Mouse (Mus musculus): ENCODE results near the gene Ccdc88c.

Gene Ccdc88c

DNA sequence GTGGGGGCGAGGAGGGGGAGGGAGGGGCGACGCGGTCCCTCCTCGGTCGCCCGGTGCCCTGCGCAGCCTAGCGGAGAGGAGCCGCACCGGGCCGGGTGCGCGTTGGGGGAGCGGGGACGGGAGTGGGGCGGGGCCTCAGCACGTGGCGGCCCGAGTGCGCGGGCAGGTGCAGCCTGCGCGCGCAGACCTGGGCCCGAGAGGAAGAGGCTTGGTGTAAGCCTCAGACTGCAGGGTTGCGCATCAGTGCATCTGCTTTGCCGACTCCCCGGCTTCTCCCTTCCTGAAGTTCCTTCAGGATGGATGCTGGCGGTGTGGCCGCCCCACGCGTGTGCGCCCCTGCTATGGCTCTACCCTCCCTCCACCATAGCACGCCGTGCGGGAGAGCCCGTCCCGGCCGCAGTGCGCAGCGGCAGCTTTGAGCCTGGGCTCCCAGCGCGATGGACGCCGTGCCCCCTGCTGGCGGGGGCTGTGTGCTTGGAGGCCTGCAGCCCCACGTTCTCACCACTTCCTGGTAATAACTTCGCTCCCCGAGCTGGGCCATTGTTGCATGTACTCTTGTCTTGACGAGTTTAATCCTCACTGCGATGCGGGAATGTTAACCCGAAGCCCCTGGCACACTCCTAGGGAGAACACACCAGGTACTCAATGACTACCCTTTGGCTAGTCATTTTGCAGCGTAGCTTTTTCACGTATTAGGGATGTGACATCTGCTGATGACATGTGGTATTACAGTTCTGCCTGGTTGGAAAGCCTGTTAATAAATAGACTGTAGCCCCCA is at the start of gene Ccdc88c:
Gene Ccdc88c, minus strand, starts transcription at position 103 of the 778 bp plus-strand sequence.
- peak; percentile 73 to 79 for DNase-seq (ENCODE audit: low spot score in 2 of 2)

DNA sequence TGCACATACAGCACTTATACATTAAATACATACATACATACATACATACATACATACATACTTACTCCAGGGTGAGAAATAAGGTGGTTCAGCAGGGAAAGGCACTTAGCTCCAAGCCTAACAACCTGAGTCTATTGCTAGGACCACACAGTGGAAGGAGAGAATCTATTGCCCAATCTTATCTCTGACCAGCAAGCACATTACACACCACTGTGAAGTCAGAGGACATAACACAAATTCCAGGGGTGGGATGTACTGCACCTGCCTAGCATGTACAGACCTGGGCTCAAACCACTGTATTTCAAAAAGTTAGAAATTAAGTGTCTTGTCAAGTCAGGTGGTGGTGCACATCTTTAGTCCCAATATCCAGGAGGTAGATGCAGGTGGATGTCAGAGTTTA is 49.1 kb upstream of the Ccdc88c start:
- no peak for DNase-seq (ENCODE audit: low spot score in 2 of 2)

DNA sequence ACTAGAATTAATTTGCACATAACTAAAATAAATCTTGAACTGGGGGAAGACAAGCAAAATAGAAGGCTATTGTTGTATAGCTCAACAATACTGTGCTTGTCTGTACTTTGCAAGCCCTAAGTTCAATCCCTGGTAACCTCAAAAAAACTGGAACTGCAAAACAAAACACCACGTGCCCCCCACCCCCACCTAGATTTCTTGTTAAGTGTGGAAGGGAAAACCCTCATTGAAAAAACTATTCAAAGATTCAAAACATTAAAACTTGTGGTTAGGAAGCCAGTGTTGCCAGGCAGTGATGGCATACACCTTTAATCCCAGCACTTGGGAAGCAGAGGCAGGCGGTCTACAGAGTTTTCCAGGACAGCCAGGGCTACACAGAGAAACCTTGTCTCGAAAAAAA is 46.6 kb upstream of the Ccdc88c start:
- DNase-seq (ENCODE audit: low spot score in 2 of 2), result no peak

DNA sequence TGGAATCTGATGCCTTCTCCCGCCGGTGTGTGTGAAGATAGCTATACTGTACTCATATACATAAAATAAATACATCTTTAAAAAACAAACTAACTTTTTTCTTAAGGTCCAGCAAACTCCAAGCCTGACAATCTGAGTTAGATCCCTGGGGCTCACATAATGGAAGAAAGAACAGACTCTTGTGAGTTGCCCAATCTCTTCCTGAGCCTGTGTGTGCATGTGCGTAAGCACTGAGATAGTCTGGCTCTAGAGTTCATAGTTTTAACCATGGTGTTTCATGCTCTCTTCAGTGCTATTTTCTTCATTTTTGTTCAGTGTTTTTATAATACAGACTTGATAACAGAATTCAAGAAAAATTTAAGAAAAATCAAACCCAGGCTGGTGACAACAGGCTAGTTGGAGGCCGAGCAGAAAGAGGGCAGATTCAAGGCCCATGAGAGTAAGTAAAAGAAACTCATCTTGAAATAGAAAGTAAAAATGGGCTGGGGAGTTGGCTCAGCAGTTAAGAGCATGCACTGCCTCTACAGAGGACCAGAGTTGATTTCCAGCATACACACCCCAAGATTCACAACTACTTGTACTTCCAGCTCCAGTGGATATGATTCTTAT is 46.1 kb upstream of the Ccdc88c start:
- DNase-seq (ENCODE audit: low spot score in 2 of 2), result no peak

DNA sequence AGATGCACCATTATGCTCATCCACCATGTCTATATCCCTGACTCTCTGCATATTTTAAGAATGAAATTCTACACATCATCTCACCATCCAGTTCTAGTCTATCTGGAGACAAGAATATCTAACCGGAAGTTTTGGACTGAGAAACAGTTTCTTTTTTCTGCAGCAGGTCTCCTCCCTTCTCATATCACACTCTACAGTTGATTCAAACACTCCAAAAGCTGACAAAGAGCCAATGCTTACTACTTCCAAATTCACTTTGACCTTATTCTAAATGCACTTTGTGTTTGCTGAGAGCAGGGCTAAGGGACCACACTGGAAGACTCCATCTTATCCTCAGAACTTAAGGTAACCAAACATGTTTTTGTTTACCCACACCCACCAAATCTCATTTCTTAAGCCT is 41.0 kb upstream of the Ccdc88c start:
- no peak for DNase-seq (ENCODE audit: low spot score in 2 of 2)

DNA sequence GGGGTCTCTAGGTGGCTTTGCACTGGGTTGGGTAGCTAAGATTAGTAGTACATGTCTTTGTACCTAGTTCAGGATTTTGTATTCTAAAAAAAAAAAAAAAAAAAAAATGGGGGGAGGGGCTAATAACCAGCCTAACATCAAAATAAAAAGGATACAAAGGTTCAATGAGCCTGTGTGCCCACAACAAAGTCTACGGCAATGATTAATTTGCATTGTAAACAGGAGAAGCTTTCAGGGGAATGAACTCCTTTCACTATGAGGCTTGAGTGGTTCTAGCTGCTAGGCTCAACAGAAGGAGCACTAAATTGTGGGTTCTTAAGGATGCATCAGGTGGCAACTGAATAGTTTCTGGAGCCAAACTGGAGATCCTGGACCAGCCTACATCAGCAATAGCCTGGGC is 37.5 kb upstream of the Ccdc88c start:
- DNase-seq (ENCODE audit: low spot score in 2 of 2), result no peak

DNA sequence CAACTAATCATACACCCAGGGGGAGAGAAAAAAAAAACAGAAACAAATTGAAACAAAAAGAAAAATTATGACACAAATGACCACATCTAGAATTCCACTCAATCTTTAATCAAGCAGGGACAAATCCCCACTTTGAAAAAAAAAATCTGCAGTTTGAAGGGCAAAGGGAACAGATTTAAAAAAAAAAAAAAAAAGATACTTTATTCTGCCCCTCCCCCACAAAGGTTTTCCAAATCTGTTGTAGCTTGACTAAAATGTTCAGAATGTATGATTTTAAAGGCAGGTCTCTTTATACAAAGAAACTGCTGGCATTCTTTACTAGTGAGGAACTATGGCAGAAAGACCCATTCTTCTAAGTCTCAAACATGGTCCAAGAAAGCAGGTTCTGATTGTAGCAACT is 11.1 kb upstream of the Ccdc88c start:
- no peak for DNase-seq (ENCODE audit: low spot score in 2 of 2)

DNA sequence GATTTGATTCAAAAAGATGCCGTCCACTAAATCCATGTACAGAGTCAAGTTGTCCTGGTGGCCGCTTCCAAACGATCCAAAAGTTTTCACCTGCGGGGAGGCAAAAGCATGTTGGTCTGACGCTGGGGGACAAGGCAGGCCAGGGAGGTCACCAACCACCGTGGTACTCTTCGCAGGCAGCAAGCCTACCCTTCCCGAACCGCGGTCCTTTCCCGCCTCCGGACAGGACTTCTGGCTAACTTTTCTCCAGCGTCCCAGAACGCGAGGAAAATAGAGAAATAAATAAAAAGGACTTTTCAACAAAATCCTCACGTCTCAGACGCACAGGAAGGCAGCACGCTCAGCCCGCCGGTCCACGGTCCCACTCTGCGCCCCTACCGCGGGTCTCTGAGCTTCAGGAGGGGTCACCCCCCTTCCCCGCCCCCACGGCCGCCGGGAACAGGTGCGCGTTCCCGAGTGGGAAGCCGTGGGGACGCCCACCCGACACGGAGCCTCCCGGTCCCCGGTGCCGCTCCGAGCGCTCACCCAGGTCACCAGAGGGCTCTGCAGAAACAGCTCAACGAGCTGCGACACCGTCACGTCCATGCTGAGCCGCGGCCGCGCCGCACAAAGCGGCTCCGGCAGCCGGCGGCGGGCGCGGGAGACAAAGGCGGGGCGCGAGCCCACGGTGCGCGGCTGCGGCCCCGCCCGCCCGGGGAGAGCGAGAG is 456 bp downstream of the Ccdc88c start:
- DNase-seq (ENCODE audit: low spot score in 2 of 2), result no peak

DNA sequence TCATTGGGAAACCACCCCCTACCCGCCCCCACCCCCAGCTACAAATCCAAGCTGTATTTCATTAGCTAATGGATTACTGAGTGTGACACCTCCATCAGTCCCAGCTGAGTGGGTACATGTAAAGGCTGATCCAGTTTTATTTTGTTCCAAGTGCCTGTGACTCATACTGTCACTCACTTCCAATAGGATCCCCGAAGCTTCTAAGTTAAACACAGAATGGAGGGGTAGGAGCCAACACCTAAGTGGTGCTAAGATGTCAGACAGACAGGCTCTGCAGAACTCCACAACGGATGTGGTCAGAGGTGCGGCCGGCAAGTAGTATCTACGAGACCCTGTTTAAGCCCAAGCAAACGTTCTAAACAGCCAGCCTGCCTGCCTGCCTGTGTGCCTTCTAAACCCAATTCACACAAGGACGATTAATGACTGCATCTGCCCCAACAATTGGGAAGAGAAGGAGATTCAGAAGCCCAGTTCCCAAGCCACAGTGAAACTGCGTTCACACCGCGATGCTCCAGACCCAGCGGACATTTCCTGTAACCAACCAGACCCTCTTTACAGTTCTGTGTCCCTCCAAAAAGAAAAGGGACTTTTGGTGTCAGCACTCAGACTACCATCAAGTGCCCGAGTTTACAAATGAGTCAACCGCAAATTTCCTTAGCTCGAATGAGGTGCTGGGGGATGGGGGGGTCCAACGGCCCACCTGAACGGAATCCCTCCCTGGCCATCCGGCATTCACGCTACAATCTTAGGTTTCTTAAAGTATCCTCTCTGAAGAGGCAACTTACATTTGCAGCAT is 1.2 kb downstream of the Ccdc88c start:
- no peak for DNase-seq (ENCODE audit: low spot score in 2 of 2)

DNA sequence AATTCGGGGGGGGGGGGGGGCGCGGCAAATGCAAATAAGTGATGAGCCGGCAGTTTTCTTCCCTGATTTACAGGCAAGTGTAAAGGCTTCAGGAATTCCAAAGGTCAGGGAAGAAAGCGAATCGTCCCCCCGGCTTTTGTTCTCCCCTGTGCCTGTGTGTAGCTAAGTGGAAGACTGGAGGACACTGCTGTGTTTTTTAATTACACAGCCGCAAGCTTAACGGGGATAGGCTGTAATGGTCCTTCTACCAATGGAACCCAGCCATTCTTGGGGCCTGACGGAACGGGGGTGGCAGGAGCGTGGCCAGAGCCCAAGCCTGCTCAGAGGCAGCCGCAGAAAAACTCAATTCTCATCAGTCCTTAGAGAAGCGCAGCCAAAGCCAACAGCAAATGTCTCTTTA is 1.9 kb downstream of the Ccdc88c start:
- no peak for DNase-seq (ENCODE audit: low spot score in 2 of 2)

DNA sequence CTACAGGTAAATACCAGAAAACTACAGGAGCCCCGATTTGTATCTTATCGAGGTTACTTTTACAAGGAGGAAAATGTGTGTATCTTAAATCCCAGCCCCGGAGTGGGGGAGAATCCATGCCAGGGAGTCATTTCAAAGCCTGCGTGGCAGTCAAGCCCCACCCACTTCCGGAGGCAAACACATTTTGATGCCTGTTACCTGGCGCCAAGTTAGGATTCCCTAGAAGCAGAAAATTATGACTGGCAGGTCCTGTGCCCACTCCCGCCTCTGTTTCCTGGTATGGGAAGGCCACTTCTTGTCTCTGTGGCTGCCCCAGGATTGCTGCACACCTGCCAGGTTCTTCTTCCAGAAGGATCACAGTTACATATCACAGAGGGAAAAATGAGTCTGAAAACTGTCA is 2.3 kb downstream of the Ccdc88c start:
- no peak for DNase-seq (ENCODE audit: low spot score in 2 of 2)

DNA sequence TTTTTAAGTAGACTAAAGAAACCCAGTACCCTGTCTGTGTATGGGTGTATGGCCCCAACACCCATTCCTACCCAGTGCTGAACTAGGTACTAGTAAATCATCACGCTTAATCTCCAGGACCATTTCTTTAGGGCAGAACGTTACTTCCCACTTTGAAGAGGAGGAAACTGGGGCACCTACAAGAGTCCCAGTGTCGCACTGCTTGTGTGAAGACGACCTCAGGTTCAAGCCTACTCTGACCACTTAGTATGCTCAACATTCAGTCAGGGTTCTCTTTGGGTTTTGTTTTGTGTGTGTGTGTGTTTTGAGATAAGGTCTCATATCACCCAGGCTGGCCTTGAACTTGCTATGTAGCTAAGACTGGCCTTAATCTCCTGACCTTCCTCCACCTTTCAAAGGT is 2.8 kb downstream of the Ccdc88c start:
- DNase-seq (ENCODE audit: low spot score in 2 of 2), result peak in 1 of 2 experiments; percentile 32

DNA sequence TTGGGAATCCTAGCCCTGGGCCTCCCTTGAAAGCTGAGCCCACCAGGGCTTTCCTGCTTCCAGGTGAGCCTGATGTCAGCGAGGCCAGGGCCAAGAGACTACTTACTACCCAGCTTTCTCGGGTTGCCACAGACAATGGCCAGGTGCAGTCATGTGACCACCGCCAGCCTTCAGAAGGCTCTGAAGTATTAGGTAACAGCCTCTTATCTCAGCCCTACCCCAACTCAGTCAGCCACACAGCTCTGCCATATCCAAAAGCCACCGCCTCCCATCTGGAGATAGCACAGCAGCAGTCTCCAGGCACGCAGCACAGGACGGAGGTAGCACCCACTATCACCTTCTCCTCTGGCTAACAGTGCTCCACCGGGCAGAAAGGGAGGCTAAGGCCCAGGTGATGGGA is 3.5 kb downstream of the Ccdc88c start:
- peak in 1 of 2 experiments; percentile 55 for DNase-seq (ENCODE audit: low spot score in 2 of 2)

DNA sequence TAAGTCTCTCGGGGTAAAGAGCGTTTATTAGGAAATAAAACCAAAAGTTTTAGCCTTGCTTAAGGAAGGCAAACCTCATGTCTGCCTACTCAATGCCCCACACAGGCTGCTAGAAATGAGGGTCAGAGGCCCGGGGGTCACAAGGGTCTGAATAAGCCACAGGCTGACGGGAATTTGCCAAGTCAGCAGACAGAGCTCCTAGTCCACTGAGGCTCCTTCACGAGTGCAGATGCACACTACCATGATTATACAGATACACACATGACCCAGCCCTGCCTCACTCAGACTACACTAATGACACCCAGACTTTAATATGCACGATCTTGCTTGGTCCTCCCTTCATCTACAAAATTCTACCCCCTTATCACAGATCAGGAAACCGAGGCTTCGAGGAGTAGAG is 4.0 kb downstream of the Ccdc88c start:
- DNase-seq (ENCODE audit: low spot score in 2 of 2), result peak in 1 of 2 experiments; percentile 33

DNA sequence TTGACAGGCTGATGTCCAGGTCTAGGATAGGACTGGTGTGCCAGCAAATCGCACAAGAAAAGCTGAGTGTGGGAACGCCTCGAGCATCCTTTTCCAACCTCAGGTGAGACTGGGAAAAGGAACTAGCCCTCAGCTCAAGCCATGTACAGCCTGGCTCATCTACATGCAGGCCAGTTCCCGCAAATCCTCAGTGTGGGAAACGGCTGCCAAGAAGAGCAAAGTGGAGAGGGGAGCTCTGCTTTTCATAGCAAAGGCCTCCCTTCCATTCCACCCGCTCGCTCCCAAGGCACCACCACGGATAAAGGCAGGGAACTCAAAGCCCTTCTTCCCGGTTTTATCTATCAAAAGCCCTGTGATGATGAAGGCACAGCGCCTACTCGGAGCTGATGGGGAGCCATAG is 5.7 kb downstream of the Ccdc88c start:
- DNase-seq (ENCODE audit: low spot score in 2 of 2), result peak in 1 of 2 experiments; percentile 44

DNA sequence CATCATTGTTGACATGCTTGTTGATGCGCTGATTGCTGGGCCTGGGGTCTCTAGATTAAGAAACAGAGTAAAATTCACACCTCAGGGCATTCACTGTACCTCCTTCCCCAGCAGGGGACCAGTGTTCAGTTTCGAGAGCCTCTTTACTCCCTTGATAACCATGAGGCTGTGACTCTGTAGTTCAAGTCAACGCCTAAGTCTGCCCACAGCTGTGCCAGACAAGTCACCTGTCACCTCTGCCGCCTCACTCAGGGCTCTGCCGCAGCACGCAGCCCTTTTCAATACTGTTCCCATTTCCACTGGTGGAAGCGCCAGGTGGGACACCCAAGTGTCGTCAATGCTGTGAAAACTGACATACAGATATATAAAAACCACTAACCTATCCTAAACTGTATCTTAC is 6.5 kb downstream of the Ccdc88c start:
- DNase-seq (ENCODE audit: low spot score in 2 of 2), result no peak

DNA sequence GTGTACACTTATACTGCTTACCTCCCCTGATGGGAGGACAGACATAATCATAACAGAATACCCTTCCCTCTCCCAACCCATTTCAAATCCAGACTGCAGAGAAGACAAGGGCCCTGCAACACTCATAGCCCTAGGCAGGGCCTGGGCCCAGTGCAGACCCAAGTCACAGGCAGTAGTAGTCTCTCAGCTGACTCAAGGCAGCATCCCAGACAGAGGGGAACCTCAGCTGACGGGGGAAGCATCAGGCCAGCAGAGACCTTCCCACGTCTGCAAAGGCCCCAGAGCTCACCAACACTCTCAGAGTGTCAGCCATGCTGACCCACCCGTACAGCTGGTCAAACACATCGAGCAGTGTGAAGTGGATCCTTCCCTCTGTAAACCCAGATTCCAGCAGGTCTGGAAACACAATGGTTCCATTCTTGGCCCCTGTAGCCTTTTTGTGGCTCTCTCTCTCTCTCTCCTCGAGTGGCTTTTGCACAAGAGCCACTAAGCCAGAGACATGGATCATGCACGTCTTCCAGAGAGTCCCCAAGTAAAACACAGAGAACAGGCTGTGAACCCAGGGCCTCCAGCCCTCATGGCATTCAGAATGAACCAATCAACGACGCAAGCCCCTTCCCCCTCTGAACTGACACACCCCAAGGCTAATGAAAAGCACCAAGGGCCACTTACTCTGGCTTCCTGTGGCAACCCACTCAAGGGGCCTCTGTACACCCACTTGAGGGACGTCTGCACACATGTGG is 7.2 kb downstream of the Ccdc88c start:
- no peak for DNase-seq (ENCODE audit: low spot score in 2 of 2)

DNA sequence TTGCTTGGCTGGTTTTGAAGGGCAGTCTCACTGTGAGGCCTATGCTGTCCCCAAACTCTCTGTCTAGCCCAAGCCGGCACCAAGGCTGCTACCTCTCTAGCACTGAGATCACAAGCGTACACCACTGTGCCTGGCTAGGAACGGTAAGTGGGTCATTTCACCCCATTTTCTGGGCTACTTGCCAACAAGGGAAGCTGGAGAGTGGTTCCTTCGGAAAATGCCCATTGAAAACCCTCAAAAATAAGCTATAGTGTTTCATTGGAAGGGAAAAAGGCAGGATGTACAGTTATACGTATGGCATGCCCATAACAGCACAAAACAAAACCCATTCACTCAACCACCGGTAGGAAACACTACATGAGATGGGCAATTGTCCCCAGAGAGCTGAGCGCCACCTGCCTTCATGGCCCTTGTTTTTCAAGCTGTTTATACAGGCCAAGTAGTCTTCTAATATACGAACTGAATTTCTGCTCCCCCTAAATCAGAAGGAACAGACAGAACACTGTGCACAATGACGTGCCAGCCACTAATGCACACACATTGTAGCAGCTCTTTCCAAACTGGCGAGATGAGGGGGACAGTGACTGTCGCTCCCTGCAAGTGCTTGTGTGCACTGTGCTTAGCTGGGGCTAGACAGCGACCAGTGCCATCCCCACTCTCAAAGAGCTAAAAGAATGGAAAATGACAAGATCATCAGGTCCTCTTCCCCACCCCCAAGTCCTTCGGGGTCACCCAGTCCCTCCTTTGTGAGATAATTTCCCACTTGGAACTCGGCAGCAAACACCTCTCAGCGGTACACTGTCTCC is 8.4 kb downstream of the Ccdc88c start:
- no peak for DNase-seq (ENCODE audit: low spot score in 2 of 2)

DNA sequence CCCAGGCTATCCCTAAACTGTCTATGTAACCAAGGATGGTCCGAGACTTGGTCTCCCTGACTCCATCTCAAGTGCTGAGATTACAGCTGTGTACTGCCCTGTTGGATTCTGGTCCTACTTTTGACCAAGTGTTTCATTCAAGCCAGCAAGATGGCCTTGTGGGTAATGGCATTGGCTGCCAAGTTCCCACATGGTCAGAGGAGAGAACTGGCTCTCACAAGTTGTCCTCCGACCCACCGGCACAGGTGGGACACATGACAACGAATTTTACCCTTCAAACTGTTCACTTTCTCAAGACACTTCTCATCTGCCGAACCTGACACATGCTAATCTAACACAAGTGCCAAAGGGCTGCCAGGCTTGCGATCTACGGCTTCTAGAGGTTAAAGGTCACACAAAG is 9.4 kb downstream of the Ccdc88c start:
- no peak for DNase-seq (ENCODE audit: low spot score in 2 of 2)

DNA sequence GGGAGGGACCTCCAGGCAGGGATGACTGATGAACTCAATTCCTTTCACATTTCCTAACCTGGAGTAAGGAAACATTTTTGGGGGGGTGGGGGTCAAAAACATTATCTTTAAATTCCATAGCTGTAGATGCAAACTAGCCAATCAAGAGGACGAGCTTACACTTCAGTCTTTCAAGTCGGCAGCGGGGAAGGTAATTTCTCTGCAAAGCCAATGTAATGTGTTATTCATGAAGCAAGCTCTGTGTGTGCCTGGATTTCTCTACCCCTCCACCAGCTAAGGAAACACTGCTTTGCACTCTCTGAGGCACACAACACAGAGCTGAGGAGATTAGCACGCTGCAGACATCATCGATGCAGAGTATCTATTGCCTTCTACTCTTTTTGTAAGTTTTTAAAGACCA is 9.8 kb downstream of the Ccdc88c start:
- DNase-seq (ENCODE audit: low spot score in 2 of 2), result no peak

DNA sequence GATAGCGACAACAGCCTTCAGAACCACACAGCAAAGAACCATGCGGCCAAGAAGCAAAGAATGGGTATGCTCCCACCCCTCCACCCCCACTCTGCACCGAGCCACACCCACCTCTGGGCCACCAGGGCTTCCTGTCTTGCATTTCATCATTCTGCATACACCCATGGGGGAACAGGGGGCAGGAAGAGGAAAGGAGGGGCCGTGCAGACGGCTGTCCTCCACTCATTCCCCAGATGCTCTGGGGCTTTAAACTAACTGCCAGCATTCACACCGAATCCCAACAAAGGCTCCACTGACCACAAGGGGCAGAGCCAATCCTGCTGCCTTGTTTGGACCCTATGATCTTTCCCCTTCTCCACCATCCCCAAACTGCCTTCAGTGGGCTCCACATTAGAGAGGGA is 10.9 kb downstream of the Ccdc88c start:
- no peak for DNase-seq (ENCODE audit: low spot score in 2 of 2)
